Mouse (Mus musculus) ovary, adult 18-20 months (tissue): ENCODE data around the gene 4931428F04Rik.

Experiments
- DNase-seq: peaks from one replicate; pipeline ENCODE4 v3.0.0; 2022; ENCODE audit warnings: low spot score, mixed read lengths

4931428F04Rik gene

DNA sequence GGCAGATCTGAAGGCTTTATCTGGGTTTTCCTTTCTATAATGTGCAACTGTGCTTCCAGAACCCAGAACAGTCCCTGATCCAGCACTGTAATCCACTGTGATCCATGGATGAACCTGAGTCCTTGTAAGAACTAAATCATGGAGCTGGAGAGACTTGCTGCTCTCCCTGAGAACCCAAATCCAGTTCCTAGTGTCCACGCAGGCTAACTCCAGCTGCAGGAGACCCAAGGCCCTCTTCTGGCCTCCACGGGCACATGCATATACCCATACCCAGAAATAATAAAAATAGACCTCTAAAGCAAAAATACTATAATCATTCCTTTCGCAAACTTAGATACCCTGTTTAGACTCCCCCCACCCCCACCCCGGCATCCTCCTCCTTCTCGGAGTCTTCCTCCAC is 1.4 kb downstream of the 4931428F04Rik start:
- no peak for DNase-seq

DNA sequence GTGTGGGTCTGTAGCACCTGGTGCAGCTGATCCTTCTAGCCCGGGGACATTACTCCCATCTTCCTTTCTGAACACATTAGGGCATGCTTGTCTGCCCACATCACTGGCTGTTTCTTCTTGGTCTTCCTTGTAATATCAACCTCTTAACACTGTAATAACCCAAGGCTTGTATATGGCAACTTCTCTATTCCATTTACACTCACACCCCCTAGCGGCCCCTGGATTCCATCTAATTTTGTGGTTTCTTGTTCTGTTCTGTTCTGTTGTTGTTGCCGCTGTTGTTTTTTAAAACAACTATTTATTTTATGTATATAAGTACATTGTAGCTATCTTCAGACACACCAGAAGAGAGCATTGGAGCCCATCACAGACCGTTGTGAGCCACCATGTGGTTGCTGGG is 2.8 kb downstream of the 4931428F04Rik start:
- no peak for DNase-seq

DNA sequence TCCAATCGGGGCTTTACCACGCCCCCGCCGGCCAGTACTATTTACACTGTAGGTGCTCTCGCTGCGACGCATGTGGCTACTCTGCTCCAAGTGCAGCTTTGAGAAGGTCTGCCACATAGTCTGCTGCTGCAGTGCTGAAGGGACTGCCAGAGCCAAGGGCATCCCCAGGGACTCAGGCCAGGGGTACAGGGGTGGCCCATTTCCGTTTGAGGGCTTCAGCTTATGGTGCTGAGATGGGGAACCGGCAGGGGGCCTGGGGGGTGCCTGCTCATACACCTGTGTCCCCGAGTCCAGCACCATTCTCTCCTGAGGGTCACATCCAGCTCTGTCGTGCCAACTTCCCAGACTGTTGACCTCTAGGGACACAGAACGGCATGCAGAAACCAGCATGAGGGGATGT is 4.2 kb downstream of the 4931428F04Rik start:
- no peak for DNase-seq

DNA sequence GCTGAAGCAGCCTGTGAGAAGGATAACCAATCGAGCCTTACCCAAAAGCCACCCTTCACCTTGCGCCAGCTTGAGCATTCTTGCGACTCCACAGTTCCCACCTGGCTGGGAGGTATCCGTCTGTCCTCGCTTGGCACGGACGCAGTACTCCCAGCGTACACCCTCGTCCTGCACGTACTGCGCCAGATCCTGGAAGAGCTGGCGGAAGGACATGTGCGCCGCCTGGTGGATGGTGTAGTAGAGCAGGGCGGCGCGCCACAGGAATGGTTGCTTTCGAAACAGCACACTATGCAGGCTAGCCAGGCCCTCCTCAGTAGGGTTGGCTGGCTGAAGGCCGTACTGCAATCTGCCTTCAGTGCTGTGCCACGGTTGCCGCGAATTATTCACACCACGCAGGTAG is 6.6 kb downstream of the 4931428F04Rik start:
- DNase-seq = no peak

DNA sequence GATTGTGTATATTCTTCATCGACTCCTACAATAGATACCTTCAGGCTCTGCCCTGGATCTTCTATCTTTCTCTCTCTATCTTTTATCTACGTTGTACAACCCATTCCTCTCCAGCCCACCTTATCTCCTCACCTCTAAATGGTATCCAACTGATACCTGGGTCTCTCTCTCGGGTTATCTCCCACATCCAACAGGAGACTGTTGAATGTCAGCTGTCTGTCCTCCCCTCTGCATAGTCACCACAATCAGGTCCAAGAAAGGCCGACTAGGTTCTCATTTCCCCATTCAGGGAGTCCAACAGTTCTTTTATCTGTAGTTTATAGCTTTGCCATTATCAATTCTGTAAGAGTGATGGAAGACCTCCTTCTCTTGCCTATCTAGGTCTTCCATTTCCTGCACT is 7.4 kb downstream of the 4931428F04Rik start:
- no peak for DNase-seq

DNA sequence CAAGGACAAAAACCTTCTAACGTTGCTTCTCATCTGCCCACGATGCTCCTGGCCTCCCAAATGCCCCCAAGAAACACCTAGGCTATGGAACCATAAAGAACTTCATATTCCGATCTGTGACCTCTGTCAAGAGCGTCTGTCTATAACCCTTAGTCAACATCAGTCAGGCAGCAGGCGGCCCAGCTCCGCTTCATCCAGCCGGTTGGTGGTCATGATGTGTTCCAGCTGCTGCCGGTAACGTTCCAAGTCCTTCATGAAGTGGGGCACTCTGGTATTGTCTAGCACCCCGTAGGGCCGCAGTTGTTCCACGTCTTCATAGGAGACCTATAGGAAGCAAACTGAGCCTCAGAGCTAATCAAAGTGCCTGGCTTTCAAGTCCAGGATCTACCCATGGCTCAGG is 7.8 kb downstream of the 4931428F04Rik start:
- DNase-seq = no peak

DNA sequence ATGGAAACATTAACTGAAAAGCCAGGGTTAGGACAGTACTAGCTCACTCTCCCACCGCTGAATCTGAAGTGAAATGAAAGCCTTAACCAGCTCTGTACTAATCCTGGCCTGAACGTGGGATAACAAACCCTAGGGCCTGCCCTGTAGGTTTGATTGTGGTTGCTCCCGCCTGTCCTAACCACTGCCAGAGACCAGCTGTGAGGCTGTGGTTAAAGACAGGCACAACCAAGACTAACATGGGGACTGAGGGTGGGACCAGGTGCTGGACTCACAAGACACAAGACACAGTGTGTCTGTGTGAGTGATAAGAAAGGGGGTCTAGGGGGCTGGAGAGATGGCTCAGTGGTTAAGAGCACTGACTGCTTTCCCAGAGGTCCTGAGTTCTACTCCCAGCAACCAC is 9.1 kb downstream of the 4931428F04Rik start:
- DNase-seq = no peak

DNA sequence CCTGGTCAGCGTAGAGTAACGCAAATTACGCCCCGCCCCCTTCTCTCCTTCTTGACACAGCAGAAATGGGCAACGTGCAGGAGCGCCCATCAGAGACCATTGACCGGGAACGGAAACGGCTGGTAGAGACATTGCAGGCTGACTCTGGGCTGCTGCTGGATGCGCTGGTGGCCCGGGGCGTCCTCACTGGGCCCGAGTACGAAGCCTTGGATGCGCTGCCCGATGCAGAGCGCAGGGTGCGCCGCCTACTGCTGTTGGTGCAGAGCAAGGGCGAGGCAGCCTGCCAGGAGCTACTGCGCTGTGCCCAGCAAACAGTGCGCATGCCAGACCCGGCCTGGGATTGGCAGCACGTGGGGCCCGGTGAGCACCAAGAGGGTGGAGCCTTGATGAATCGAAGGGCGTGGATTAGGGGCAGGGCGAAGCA is 10.7 kb downstream of the 4931428F04Rik start:
- DNase-seq = peak; percentile 81

DNA sequence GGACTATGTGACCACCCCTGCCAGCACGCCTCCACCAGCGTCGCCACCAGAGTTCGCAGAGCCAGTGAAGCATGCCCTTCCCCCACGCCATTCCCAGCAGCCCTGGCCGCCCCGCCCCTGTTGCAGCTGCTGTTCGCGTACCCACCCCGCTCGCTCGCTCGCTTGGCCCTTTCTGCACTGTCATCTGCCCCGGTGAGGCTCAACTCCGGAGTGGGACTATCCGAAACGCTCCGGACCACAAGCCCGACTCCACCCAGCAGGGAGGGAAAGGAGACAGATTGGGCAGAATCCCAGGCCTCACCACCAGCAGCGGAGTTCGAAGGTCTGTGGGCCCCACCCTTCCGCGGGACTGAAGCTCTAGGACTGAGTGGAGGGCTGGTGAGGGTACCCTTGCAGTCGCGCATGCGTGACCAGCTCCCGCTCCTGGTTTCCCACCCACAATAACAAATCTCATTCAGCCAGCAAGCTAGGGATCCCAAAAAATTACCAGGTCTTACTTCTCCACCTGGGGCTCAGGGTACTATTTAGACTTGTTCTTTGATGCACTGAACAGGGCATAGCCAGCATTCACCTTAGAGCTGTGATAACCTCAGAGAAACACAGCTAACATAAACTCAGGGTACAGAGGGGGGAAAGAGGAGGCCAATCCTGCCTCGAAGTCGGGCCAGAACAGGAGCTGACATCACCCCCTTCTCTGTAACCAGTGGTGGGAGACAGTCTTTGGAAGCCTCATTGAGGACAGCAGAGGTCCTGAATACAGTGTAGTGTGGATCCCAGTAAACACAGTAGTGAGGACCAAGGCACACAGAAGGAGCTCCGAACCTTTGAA is 13.2 kb downstream of the 4931428F04Rik start:
- DNase-seq = no peak

DNA sequence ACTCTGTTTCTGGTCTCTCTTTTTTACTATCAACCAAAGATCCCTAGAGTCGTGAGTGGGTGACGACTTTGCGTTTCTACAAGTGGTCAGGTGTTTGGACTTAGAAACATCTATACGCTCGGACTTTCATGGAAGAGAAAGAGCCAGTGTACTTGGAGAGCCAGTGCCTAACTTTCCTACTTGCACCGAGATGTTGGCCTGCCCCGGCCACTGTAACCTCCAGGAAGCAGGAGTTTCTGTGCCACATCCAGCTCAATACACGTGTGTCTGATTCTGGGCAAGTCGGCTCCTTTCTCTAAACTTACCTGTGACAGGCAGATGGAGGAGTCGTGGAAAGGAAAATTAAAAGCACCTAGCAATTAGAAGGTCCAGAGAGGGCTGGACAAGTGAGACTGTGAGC is 13.8 kb downstream of the 4931428F04Rik start, which contains the start of gene Nol3:
Gene Nol3, plus strand, starts transcription at position 301 of the 400 bp plus-strand sequence.
- DNase-seq = no peak

DNA sequence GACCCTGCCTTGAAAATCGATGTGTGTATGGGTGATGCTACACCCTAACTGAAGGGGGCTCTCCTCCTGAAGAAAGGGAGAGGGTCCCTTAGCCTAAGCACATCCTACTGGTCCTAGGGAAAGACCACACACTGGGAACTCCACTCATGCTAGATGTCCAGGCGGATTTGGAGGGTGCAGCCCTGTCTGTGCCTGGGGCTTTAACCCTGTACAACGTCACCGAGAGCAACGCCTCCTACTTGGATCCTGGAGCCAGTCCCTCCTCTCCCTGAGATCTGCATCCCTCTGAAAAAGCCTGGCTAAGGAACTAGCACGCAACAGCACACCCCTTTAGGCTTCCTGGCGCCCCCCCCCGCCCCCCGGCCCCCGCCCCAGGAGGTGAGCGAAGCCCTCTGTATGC is 14.3 kb downstream of the 4931428F04Rik start:
- no peak for DNase-seq

DNA sequence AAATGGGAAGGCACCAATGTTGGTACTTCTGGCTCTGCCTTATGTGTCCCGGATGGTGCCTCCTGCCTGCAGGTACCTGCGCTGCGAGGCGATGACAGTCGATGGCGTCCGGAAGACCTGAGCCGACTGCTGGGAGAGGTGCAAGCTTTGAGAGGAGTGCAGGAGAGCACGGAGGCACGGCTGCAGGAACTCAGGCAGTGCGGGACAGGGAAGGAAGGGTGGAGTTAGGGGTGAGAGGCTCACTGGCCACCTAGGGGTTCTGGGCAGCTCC is 18.8 kb downstream of the 4931428F04Rik start:
- DNase-seq = no peak

DNA sequence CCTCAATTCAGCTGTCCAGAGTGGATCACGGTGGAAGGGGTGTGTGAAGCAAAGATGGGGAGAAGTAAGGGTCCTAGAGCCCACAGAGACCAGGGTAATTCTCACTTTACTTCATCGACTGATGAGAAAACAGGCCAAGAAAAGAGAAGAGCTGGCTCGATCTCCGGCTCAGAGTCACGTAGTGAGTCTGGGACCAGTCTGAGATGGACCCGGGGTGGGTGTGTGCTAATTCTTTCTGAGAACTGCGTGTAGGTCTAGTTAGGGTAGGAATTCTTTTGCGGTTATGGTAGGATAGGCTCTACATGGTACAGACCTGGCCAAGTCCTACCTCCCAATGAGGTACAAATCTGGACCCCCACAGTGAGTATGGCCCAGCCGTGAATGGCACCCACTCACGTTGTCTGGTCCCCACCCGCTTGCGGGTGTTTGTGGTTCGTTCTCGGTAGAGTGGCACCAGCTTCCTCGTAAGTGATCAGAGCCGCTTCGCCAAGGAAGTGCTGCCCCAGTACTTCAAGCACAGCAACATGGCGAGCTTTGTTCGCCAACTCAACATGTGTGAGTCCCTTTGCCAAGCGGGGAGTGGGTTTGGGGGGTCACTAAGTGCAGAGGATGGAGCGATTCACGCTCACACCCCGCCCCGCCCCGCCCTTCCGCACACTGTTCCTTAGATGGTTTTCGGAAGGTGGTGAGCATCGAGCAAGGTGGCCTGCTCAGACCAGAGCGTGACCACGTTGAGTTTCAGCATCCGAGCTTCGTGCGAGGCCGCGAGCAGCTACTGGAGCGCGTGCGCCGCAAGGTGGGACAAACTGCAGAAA is 19.4 kb downstream of the 4931428F04Rik start:
- no peak for DNase-seq

DNA sequence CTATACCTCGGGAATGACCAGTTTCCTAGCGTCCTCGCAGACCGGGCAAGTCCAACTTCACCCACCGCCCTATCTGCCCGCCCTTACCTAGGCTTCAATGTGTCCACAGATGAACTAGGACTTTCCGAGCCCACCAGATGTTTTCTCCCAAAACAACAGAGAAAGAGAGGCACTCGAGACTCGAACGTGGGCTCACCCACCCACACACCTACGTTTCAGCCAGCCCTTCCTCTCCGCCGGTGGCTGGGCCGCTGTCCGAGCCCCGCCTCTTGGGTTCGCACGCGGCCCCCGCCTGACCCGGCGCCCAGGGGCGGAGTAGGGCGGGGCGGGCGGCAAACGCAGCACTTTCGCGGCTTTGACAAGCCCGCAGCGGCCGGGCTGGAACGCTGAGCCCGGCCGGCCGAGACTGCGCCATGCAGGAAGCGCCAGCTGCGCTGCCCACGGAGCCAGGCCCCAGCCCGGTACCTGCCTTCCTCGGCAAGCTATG is 20.2 kb downstream of the 4931428F04Rik start, which contains the start of gene Hsf4:
Gene Hsf4, plus strand, starts transcription at position 341 of the 487 bp plus-strand sequence.
- DNase-seq = peak; percentile 59

DNA sequence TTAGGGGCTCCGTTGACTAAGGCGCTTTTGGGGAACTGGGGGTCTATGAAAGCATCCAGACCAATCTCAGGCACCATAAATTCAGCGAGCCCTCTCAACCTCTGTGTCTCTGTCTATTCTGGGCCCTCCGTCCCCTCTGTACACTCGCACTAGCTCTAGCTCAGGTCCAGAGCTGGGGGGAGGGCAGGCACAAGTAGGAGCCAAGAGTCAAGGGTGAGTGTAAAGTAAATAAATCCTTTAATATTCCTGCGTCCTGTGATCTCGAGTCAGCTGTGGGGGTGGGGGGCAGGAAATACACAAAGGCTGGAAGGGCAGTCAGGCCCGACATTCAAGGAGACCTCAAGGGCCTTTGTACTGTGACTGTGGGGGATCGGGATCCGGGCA is 20.6 kb downstream of the 4931428F04Rik start:
- DNase-seq = no peak

DNA sequence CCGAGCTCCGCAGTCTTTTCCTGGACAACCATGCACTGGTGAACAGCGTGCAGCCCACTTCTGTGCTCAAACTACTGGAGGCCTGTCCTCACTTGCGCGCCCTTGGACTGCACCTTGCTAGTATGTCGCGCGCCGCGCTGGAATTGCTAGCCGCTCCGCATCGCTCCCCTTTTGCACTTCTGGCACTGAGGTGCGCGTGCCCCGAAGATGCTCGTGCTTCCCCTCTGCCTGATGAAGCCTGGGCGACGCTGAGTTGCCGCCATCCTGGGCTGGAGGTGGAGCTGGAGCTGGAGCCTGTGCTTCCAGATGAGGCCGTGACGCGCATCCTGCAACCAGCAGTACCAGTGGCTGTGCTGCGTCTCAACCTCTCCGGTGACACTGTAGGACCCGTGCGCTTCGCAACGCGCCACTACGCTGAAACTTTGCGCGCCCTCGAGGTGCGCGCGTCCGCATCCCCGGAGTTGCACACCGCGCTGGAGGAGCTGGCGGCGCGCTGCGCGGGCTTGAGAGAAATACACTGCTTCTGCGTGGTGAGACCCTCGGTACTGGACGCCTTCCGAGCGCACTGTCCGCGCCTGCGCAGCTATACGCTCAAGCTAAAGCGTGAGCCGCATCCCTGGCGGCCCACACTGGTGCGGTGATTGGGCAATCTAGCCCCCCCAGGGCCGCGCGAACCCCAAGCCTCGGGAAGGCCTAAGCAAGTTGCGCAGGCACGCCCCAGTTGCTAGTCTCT is 21.2 kb downstream of the 4931428F04Rik start:
- no peak for DNase-seq

DNA sequence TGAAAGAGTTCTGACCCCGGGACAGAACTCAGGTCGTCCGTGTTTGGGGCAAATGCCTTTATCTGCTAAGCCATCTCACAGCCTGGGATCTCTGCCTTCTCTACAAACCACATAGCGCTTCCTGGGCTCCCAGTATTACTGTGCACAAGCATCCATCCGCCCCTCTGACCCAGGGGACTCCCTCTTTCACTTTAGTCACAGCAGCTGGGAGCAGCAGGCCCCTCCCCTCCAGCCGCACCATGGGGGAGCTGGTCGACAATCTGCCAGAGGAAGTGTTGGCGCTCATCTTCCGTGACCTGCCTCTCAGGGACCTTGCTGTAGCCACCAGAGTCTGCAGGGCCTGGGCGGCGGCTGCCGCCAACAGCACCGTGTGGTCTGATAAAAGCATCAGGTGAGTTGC is 22.9 kb downstream of the 4931428F04Rik start:
- DNase-seq = no peak

DNA sequence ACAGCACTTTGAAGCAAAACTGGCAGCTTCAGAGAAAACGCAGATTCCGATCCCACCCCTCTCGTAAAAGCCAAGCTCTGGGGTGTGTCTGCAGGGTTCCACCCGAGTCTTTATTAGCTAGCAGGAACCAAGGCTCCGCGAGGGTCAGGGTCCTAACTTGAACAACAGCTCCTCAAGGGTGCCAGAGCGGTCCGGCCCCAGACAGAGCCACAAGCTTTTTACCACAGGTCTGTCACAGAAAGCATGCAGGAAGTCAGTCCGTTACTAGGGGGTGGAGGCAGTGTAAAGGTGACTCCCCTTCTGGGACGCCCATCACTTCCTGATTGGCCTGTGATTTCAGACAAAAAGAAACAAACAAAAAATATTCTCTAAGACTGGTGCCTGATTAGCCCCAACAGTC is 24.5 kb downstream of the 4931428F04Rik start:
- no peak for DNase-seq

DNA sequence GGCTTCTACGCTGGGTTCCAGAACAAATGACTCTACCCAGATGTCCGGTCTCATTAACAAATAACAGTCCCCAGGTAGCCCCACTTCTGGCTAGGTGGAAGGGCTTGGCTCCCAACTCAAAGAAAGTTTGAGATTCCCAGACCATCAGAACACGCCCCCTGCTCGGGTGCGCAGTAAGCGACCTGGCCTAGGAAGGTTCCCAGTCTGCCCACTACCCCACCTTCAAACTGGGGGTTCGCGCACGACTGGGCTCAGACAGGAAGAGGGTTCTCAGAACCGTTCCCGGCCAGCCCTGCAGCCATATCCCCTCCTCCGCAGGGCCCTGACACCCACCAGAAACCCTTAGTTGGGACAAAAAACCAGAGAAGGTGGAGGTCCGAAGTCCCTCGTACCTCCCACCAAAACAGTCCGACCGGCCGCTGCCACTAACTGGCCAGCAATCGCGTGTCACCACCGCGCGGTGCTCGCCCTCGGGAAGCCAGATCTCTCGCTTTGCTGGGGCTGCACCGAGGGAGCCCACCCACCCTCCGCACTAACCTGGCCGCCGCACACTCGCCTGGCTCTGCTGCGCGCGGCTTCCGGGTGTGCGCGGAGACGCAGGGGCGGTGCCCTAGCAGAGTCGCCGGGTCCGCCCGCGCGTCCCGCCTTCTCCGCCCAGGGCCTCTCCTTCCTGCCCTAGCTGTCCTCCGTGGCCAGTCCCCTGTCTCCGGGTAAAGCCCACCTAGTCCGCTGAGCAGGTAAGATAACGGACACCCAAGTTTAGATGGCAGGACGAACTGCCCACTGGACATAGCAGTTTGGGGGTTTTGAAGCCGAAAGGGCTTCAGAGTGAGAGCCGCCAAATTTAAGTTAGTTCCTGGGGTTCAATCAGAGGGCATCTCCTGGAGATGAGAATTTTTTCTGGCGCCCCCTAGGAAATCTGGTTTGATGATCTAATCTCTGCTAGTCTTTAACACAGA is 25.4 kb downstream of the 4931428F04Rik start, which contains the start of the genes Tradd and Fbxl8:
Gene Tradd, minus strand, starts transcription at position 586 of the 959 bp plus-strand sequence.
Gene Fbxl8, plus strand, starts transcription at position 625 of the 959 bp plus-strand sequence.
- peak; percentile 66 for DNase-seq

DNA sequence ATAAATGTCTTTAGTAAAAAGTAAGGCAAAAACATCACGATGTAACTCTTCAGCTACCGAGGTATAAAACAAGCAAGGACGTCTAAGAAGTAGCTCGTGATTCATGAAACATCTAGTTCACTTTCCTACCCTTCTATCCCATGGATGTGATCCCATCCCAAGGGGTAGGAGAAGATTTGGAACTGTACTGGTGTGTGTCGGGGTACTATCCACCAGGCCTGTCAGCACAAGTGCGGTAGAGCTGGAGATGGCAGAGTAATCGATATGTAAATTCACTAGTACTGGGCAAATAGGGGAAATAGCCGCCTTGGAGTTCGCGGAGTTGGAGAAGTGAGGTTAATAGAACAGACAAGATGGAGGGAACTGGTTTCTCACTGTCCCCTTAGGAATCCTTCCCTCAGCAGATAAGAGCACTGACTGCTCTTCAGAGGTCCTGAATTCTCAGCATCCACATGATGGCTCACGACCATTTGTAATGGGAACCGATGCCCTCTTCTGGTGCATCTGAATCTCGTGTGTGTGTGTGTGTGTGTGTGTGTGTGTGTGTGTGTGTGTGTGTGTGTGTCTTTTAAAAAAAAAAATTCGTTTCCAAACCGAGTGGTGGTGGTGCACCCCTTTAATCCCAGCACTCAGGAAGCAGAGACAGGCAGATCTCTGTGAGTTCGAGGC is 26.3 kb downstream of the 4931428F04Rik start:
- DNase-seq = no peak
